Comparison of ENCODE assay signal across 19 mouse cellular contexts in genomic region chr13:98941829-98942343, GRCm38 (mm10). TPM values are rescaled to one million over a fixed set of nuclear protein-coding genes. Genes with fewer than 3 reads are reported as not detected.
DNase-seq lines count a peak whose midpoint lies in the region; ATAC-seq and TF ChIP-seq lines count a peak whose summit lies in the region.
"Had no signal": no experiment of that assay in that cellular context is flagged by ENCODE, and none has a peak within 500 bp of the region (broad histone marks: within the 10 kb centered on the region; RNA-seq: fewer than 3 reads in every experiment).

No protein-coding gene starts in this region.

- peaks cover 18% of the 10 kb centered on the region for H3K4me1 ChIP-seq in intestine, embryonic 14.5 days (replicated peaks; ENCODE audit: control insufficient read depth, insufficient read depth, low read length)
- H3K4me1 ChIP-seq in small intestine, adult 2 months (ENCODE audit: control insufficient read depth, insufficient read depth, insufficient read length, low read length): peaks cover 13% of the 10 kb centered on the region
- no peaks in the 10 kb centered on the region for H3K4me1 ChIP-seq in midbrain, embryonic 16.5 days (ENCODE audit: control insufficient read depth, insufficient read depth, low read length)

- TF ChIP-seq POLR2A in small intestine, adult 2 months (IDR thresholded peaks at IDR 0.05; ENCODE audit: low read depth, low read length): no peak

- H3K4me2 ChIP-seq in intestine, embryonic 14.5 days (ENCODE audit: low read length): peak overlapping the region; percentile 1; the same call in 1 of the 2 replicates
- no peak overlapping the region for H3K4me2 ChIP-seq in midbrain, embryonic 16.5 days (ENCODE audit: low read length)
- H3K4me2 ChIP-seq: embryonic facial prominence, embryonic 13.5 days; lung, embryonic 15.5 days had no signal

- H3K27me3 ChIP-seq in intestine, embryonic 14.5 days (replicated peaks; ENCODE audit: control insufficient read depth, insufficient read depth, low read length): no peaks in the 10 kb centered on the region
- no peaks in the 10 kb centered on the region for H3K27me3 ChIP-seq in small intestine, adult 2 months (ENCODE audit: control insufficient read depth, insufficient read depth, low read length)
- H3K27me3 ChIP-seq in midbrain, embryonic 16.5 days (ENCODE audit: control insufficient read depth, insufficient read depth, low read depth, low read length): no peaks in the 10 kb centered on the region
- H3K27me3 ChIP-seq: embryonic facial prominence, embryonic 13.5 days; lung, embryonic 15.5 days had no signal

- no peak overlapping the region for H3K4me3 ChIP-seq in intestine, embryonic 14.5 days (ENCODE audit: low read depth, low read length)
- no peak overlapping the region for H3K4me3 ChIP-seq in small intestine, adult 2 months (ENCODE audit: low read depth, low read length)
- no peak overlapping the region for H3K4me3 ChIP-seq in midbrain, embryonic 16.5 days (ENCODE audit: low read depth, low read length)
- H3K4me3 ChIP-seq: embryonic facial prominence, embryonic 13.5 days; forebrain, embryonic 10.5 days; heart, adult 2 months; limb, embryonic 10.5 days; lung, embryonic 15.5 days; myocyte had no signal

- ATAC-seq in intestine, embryonic 14.5 days (replicated peaks; ENCODE audit: low FRiP score, low TSS enrichment, low read depth): peak; percentile 63; the same call in 1 of the 2 replicates
- no peak for ATAC-seq in midbrain, embryonic 16.5 days
- ATAC-seq: CD4-positive, CD25-positive, alpha-beta regulatory T cell, adult 4 months had no signal

- no peaks in the 10 kb centered on the region for H3K9me3 ChIP-seq in intestine, embryonic 14.5 days (ENCODE audit: control insufficient read depth, low read length)
- no peaks in the 10 kb centered on the region for H3K9me3 ChIP-seq in midbrain, embryonic 16.5 days (replicated peaks; ENCODE audit: control insufficient read depth, low read length, poor library complexity, severe bottlenecking)
- H3K9me3 ChIP-seq: embryonic facial prominence, embryonic 13.5 days; forebrain, embryonic 10.5 days; limb, embryonic 10.5 days; lung, embryonic 15.5 days had no signal

- H3K27ac ChIP-seq in intestine, embryonic 14.5 days (ENCODE audit: low read depth): peak overlapping the region; percentile 54; the same call in 1 of the 2 replicates
- peak overlapping the region; percentile 93 for H3K27ac ChIP-seq in small intestine, adult 2 months (ENCODE audit: insufficient read depth, low read depth, low read length)
- no peak overlapping the region for H3K27ac ChIP-seq in midbrain, embryonic 16.5 days (ENCODE audit: low read length)
- H3K27ac ChIP-seq: embryonic facial prominence, embryonic 13.5 days; heart, adult 2 months; lung, embryonic 15.5 days had no signal

- 71% methylated on average over 7 of the region's 7 CpGs for WGBS in intestine, embryonic 14.5 days
- WGBS in small intestine, adult 2 months: 27% methylated on average over 7 of the region's 7 CpGs
- WGBS in midbrain, embryonic 16.5 days: 81% methylated on average over 7 of the region's 7 CpGs

- DNase-seq in intestine, embryonic 14.5 days (ENCODE audit: low spot score): no peak
- DNase-seq in kidney, adult 11 months: peak; percentile 82
- DNase-seq in kidney, postnatal 14 days: peak; percentile 66
- DNase-seq in layer of hippocampus, adult 18-20 months (ENCODE audit: low spot score in 2 of 2): no peak
- DNase-seq in cerebellum, postnatal 10 days: no peak
- DNase-seq: adrenal gland, postnatal 36 days; cerebellum, adult 11 months; heart, adult 2 months; heart, postnatal 36 days; right cerebral cortex, postnatal 25 days had no signal

- no peak overlapping the region for H3K9ac ChIP-seq in intestine, embryonic 14.5 days (ENCODE audit: low read length)
- no peak overlapping the region for H3K9ac ChIP-seq in midbrain, embryonic 16.5 days (ENCODE audit: low read depth, low read length)
- H3K9ac ChIP-seq: embryonic facial prominence, embryonic 13.5 days; lung, embryonic 15.5 days had no signal

- no peak for TF ChIP-seq CTCF in small intestine, adult 2 months (IDR thresholded peaks at IDR 0.05; ENCODE audit: extremely low read depth, insufficient read length, insufficient replicate concordance, low read depth, low read length)

- H3K36me3 ChIP-seq in intestine, embryonic 14.5 days (ENCODE audit: control insufficient read depth, insufficient read depth, low read length): no peaks in the 10 kb centered on the region
- H3K36me3 ChIP-seq in small intestine, adult 2 months (ENCODE audit: control insufficient read depth, insufficient read depth, low read length): no peaks in the 10 kb centered on the region
- H3K36me3 ChIP-seq in midbrain, embryonic 16.5 days (ENCODE audit: control insufficient read depth, insufficient read depth, low read length): no peaks in the 10 kb centered on the region
- H3K36me3 ChIP-seq: embryonic facial prominence, embryonic 13.5 days; forebrain, embryonic 10.5 days; limb, embryonic 10.5 days; lung, embryonic 15.5 days had no signal

RNA-seq across cellular contexts. Expression of gene Tnpo1, which starts 15.7 kb away (rescaled TPM):
- 51.1 and 53.1 TPM in 2 replicates for polyA plus RNA-seq in intestine, embryonic 14.5 days (2014; fragmentation: Nextera tagmentation; extraction: Ambion mirVana)
- polyA plus RNA-seq in small intestine, adult 2 months (2012; rRNA removed): 5.2 and 10.7 TPM in 2 replicates
- total RNA-seq in layer of hippocampus, adult 18-20 months (2021): 10 to 100 TPM; 67.0 to 67.5 TPM
- polyA plus RNA-seq in midbrain, embryonic 16.5 days (2015; fragmentation: Nextera tagmentation; extraction: Ambion mirVana): 40.8 and 45.2 TPM in 2 replicates

RNA-seq across cellular contexts. Expression of gene 1700024P04Rik, which starts 42.5 kb away (rescaled TPM):
- not detected in 2 replicates for polyA plus RNA-seq in intestine, embryonic 14.5 days (2014; fragmentation: Nextera tagmentation; extraction: Ambion mirVana)
- not detected in 2 replicates for polyA plus RNA-seq in small intestine, adult 2 months (2012; rRNA removed)
- total RNA-seq in layer of hippocampus, adult 18-20 months (2021): not detected
- not detected in 2 replicates for polyA plus RNA-seq in midbrain, embryonic 16.5 days (2015; fragmentation: Nextera tagmentation; extraction: Ambion mirVana)
- total RNA-seq: adrenal gland, postnatal 36 days; common myeloid progenitor, adult 5-6 weeks; heart, adult 2 months; heart, postnatal 36 days had no signal
- polyA plus RNA-seq: CD4-positive, CD25-positive, alpha-beta regulatory T cell, adult 4 months; embryonic facial prominence, embryonic 13.5 days; forebrain, embryonic 10.5 days; heart, adult 2 months; limb, embryonic 10.5 days; lung, embryonic 15.5 days; myocyte had no signal

Comparison
In these comparisons a context has a peak if more than half of its experiments do, and no peak if none do; other contexts are left out.
1. DNase-seq: peak in kidney, adult 11 months (single experiment) and kidney, postnatal 14 days (single experiment); none in intestine, embryonic 14.5 days (single experiment), layer of hippocampus, adult 18-20 months (0 of 2) and cerebellum, postnatal 10 days (0 of 2).